Mouse (Mus musculus) spleen, adult 12 weeks (tissue): ENCODE results near the gene Gm49383.

Source experiments
- DNase-seq: peaks from one replicate; pipeline ENCODE4 v3.0.0; 2022; ENCODE audit warnings: low spot score

Gm49383 gene

DNA sequence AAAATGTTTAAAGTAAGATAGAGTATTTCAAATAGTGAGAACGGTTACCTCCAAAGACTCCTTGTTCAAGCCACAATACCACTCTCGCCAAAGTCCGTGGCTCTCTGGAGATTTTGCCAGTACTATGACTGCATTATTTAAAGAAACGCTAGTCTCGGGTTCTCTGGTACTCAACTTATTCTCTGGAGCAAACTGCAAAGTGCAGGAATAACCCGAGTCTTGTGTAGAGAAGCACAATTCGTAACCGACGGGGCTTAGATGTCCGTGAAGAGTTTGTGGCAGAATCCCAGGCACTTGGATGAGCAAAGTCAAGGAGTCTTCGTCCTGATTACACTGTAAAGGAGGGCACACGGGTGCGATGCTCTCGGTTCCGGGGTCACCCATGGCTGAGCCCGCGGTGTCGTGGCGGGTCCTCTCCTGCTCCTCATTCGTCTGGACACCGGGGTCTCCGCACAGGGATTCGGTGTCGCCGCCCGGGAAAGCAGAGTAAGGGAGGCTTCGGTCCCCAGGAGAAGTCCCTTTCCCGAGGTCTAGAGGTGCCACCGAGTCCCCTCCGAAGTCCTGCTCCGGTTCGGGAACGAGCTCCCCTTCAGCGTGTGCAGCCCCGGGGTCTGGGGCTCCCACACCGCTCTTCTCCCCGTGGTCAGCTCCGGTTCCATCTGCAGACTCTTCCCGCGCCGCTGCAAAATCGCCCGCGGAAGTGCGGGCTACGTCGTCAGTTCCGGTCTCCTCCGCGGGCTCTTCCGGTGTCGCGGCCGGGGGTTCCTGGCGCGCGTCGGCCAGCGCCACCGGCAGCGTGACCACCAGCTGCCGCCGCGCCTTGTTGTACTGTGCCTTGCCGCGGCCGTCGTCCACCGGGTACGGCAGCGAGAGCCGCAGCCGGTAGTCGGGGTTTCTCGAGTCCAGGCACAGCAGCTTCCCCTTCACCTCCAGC is at the start of gene Gm49383:
Gm49383 (minus strand) TSS at position 661 of the 934 bp plus-strand sequence.
- DNase-seq = peak; percentile 60

DNA sequence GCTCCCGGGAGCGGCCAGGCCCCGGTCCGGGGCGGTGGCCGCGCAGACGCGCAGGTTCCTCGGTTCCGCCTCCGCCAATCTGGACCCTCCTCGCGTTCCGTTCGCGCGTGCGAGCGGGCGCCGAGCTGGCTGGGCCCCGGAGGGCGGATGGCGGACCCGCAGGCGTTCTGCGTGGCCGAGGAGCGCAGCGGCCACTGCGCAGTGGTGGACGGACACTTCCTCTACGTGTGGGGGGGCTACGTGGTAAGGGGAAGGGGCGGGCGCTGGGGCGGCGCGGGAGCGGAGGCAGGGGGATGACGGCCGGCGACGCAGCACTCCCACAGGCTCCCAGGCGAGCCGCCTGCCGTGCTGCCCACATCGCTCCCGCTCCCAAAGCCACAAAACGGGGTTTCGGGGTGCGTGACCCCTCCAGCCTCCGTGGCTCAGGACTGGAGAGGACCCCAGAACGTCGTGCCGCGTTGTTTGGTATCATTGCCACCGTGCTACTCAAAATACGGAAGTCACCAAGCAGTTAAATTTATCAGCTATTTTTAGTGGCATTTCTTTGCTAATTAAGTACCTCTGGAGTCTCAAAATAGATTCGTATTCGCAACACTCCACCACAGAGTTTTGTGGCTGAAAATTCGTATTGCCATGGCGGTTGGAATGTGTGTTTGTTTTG is 45.0 kb upstream of the Gm49383 start:
- peak; percentile 25 for DNase-seq

DNA sequence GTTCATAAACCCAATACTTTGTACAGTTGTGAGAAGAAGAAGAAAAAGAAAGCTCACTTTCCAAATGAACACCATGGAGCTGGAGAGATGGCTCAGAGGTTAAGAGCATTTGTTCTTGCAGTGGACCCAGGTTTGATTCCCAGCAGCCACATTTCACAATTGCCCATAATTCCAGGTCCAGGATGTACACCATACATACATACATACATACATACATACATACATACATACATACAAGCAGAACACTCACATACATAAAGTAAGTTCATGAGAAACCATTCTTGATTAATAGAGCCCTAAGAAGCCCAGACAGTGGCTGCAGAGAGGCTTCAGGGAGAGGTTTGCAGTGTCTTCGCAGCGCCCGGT is 44.5 kb upstream of the Gm49383 start:
- no peak for DNase-seq

DNA sequence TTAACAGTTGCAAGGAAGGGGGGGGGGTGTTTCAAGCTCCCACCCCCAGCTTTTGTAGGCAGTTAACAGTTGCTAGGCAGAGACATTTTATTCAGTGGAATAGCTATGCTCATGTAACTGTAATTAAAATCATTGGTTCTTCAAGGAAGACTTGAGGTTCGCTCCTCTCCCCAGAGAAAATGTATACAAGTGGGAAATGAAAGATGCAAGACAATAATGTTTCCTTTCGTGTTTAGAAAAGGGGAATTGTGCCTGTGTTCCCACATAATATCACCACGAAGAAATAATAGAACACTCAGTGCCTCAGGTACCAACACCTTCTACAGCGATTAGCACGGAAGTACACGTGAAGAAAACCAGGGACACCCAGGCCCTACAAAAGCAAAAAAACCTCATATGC is 44.0 kb upstream of the Gm49383 start, which contains the start of gene Klhdc1:
Klhdc1 (plus strand) TSS at position 301 of the 400 bp plus-strand sequence.
- no peak for DNase-seq

DNA sequence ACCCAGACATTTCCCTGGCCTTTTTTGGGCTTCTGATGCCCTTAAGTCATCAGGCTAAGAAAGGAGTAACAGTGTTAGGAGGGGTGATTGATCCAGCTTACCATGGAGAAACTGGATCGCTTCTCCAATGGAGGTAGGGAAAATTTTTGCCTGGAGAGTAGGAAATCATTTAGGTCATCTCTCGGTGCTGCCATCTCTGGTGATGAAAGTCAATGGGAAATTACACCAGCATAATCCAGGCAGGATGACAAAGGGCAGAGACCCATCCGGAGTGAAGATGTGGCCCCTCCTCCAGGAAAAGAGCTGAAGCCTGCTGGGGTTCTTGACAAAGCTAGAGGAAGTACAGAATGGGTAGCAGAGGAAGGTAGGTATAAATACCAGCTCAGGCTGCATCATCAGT is 41.4 kb upstream of the Gm49383 start:
- no peak for DNase-seq

DNA sequence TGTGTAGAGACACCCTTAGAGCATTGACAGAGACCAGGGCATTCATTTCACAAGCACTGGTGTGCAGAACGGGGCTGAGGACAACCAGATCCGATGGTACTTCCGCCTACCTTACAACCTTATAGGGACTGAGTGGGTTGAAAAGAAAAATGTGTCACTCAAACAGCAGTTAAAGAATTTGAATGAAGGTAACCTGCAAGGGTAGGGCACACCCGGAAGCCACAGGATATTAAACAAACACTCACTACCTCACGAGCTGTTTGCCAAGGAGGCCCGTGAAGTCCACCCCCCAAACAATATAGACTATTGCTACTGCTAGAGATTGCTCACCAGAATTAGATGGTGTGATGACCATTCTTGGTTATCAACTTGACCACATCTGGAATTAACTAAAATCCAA is 38.9 kb upstream of the Gm49383 start:
- DNase-seq = no peak

DNA sequence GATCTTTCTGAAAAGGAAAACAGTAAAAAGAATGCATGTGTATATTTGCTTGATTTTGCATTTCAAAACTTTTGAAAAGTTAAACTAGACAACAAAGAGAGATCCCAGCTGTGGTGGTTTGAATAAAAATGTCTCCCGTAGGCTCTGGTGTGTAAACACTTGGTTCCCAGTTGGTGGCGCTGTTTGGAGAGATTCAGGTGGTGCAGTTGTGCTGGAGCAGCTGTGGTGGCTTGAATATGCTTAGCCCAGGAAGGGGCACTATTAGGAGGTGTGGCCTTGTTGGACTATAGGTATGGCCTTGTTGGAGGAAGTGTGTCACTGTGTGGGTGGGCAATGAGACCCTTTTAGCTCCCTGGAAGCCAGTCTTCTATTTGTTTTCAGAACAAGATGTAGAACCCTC is 32.3 kb upstream of the Gm49383 start:
- peak; percentile 29 for DNase-seq

DNA sequence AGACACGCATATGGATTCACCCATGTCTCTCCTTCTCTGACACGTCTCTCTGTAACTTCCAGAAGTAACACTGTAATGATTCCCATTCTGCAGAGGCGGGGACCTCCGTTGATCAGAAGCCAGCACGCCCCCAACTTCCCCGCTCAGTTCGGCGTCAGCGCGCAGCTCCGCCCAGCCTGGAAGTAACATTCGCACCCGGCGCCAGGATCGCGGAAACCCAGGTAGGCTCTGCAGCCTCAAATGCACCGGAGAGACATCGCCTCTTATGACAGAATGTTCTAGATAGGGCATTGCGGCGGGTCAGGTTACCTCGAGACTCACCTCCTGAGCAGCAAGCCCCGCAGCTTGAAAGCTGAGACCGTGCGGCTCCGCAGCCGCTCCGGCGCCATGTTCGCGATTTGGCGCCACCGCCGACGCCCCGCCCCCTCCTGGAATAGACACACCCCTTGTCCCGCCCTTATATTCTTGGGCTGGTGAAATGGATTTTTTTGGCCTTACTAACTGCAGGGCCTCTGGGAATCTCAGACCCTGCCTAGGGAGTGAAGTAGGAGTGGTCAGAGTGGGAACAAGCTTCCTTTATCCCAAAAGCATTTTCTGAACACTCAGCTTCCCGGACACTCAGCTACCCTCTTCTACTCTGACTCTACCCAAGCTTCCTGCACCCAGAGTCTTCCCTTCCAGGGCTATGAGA is 31.0 kb upstream of the Gm49383 start, which contains the start of gene Pole2:
Pole2 (minus strand) TSS at position 420 of the 691 bp plus-strand sequence.
- DNase-seq = peak; percentile 84

DNA sequence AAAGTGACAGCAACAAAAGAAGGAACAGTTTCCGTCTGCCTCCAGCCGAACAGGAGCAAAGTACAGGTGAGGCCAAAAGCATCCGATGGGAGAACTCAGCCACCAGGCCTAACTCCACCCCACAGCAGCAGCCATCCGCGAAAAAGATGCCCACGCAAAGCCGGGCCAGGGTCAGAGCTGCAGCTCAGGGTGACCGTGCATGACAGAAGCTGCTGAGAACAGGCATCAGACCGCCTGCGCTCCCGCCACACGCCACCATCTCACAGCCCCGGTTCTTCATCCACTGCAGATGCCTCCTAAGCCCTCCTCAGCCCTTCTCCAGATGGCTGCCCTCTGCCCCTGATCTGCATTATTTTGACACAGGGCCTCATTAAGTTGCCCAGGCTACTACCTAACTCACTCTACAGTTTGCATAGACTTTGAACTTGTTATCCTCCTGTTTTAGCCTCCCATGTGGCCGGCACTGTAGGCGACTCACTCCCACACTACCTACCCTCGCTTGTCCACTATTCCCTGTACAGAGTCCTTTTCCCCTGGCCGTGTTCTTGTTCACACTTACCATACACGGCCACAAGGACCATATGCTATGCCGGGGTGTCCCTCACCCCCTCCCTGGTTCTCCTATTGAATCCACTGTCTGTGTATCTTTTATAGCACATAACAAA is 23.8 kb upstream of the Gm49383 start:
- no peak for DNase-seq

DNA sequence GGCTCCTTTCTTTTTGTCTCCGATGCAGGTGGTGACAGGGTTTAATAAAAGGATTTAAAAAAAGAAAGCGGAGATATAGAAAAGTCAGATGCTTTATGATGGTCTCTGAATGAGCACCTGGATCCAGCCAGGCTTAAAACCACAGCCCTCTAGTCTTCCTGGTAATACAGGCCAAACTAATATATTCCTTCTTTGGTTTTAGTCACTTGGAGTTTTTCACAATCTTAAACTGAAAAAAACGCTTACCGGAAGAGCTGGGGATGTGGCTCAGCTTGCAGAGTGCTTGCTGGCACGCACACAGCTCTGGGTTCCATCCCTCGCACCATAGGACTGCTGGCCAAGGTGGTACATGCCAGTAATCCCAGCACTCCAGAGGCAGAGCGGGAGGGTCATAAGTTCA is 19.7 kb upstream of the Gm49383 start:
- no peak for DNase-seq

DNA sequence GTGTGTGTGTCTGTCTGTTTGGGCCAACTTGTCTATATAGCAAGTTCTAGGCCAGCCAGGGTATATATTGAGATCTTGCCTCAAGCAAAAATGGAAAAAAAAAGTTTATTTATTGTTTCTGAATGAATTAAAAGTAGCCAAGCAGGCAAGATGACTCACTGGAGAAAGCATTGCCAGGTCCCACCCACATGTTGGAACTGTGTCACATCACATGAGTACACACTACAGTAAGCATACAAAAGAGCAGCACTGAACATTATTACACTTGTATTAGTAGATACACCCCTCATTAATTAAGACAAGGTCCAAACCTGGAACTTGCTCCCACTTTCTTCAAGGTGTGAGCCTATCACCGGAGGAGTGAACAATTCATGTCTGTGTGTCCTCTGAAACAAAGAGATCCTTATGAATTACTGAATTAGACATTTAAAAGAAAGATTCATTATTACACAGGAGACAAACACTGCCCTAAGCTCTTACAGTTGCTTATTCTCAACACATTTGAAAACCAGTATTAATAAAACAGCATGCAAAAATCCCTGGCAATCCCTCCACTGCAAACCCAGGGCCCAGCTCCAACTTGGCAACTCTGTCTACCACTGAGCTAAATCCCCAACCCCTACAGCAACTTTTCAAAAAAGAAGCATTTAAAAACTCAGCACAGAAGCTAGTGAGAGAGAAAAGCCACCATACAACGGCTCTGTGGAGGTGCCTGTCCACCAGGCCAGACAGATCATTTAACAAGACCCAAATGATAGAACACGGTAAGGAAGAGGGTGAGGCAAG is 18.3 kb upstream of the Gm49383 start:
- DNase-seq = no peak

DNA sequence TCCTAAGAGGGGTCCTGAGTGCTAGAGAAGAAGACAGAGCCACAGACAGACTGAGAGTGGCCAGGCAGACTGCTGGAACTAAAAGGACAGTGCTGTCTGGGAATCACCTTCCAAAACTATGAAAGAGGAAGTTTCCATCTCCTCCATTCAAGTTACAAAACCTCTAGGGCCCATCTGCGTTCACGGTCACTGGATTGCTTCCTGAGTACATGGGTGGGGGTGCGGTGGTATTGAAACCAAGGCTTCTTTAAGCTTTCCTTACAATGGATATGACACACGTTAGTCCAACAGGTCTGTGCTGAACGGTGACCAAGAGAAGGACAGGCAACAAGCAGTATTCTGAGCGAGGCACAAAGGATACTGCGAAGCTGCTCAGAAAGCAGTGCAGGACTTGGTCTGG is 17.5 kb upstream of the Gm49383 start:
- DNase-seq = no peak

DNA sequence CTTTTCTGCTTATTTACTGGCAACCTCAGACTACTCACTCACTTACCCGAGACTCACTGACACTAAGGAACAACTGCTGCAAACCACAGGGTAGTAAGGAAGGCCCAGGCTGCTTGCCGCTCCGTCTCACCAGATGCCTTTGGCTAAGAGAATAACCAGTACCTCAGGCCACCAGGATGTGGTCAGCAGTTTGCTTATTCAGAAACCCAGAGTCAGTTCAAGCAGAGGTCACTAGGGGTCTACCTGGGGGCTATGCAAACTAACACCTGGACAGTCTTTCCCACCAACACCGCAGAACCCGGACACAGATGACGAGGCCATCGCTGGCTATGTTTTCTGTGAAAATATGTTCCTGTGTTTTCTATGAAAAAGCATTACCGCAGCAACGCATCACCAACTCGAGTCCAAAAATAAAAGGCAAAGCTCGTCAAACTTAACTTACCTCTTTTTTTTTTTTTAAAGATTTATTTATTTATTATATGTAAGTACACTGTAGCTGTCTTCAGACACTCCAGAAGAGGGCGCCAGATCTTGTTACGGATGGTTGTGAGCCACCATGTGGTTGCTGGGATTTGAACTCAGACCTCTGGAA is 16.4 kb upstream of the Gm49383 start:
- DNase-seq = no peak

DNA sequence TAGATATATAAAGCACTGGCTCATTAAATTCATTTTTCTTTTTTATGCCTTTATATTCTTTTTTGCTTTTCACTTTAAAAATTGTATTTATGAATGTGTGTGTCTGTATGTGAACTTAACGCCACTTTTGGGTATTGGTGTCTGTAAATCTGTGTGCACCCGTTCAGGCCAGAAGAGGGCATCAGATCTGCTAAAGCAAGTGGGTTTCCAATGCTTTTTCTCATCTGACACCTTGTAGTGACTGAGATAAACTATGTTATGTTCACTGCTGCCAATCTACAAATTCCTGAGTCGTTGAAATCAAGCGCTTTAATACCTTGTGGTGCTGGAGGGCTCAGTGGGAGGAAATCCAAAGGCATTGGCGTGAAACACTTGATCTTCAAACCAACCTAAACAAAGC is 14.2 kb upstream of the Gm49383 start:
- DNase-seq = no peak

DNA sequence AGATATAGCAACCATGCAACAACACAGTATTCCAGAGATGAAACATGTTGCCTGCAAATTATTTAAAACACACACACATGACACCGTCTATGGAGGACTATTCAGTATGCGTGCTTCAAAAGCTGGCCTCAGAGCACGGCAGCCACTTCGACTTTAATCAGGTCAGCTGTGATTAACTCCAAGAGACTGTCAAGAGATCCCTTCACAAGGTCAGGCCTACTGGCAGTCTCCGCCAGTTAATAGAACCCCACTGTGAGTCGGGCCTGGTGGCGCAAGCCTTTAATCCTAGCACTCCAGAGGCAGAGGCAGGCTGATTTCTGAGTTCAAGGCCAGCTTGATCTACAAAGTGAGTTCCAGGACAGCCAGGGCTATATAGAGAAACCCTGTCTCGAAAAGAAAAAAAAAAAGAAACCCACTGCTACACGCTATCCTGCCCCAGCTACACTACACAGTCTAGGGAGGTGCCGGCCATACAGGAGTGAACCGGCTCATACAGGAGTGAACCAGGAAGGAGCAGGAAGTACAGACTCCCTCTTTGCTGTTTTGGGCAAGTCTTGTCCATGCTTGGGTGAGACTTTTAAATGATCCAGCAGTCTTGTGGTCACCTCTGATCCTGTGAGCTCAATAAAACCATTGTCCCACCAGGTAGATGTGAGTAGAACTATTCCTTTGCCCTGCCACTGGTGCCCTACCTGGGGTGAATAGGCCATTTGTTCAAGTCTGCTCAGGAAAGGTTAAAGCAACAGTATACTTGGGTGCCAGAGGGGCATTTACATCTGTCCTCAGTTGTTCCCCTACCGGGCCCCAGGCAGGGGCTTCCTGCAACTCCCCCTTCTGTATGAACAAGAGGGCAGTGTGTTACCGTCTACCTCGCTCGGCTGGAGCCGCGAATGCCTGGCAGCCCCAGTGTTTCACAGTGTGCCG is 13.4 kb upstream of the Gm49383 start:
- DNase-seq = no peak

DNA sequence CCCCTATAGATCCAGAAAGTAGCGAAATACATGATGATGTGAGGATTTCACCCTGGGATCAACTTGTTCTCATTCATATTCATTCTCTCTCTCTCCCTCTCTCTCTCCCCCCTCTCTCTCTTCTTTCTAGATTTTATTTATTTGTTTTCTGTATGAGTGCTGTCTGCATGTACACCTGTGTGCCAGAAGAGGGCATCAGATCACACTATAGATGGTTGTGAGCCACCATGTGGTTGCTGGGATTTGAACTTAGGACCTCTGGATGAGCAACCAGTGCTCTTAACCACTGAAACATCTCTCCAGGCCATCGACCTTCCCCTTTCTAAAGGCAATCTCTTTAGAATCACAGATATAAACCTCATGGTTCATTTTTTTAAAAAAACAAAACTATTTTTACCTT is 11.6 kb upstream of the Gm49383 start:
- DNase-seq = no peak

DNA sequence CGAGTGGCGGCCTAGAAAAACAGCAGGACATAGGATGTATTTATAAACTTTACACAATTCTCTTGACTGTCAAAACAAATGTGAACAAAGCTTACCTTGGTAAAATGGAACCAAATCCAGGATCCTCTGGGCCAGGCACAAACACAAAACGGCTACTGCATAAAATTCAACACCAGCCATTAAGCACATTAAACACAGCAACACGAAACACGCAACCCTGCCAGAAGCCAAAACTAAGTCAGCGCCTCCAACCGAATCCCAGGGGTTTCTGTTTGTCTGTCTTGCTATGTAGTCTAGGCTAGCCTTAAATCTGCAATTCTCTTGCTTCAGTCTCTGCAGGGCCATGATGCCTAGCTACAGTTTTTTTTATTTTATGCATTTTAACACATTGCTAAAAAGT is 11.0 kb upstream of the Gm49383 start:
- DNase-seq = no peak

DNA sequence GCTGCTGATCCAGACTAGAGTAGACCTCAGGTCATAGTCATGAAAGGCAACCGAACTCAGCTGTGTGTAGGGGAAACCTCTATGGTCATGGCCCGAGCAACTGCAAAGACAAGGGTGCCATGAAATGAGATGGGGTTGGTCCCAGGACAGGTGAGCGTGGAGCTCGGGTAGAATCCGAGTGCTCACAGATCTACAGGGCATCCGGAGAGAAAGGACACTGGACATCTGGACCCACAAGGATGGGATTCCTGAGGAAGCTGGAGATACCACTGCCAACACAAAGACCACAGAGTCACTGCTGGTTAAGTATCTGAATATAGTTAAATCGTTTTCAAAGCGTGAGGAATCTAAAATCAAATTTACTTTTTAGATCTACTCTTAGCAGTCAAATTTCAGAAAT is 10.5 kb upstream of the Gm49383 start:
- DNase-seq = no peak

DNA sequence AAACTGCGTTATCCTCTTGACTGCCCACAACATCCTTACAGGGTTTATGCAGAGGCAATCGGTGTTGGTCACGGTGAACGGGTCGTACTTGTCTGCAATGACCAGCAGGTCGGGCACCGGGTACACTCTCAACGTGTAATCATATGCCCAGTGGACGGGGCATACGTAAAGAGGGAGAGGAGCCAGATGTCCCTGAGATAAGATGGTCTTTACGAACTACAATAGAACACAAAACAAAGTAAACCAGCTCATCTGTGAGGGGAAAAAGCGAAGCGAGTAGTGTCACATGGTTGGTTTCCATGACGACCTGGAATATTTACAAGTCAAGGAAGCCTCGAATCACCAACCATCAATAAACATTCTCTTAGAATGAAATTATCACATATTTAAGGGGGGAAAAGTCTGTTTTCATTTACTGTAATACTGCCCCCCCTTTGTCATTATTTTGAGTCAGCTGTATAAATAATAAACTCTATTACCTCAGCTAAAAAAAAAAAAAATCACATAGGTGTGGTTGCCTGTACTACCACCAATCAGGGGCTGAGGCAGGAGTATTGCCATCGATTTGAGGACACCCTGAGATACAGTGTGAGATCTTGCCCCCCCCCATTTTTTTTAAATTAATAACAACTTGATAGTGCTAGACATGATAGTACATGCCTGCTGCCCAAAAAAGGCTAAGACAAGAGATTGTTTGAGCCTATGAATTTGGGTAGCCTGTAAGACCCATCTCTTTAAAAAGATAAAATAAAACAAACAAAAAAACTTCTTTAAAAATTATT is 7.3 kb upstream of the Gm49383 start, which contains the start of gene Gm49384:
Gm49384 (minus strand) TSS at position 216 of the 782 bp plus-strand sequence.
- DNase-seq = no peak
